Mouse (Mus musculus): Measurements from ENCODE around the gene Dnal1. TPM values are rescaled to one million over a fixed set of nuclear protein-coding genes. Genes with fewer than 3 reads are reported as not detected.
"Not testable (repeated sequence)": the region's sequence is repeated elsewhere in the genome, so short reads cannot be mapped to it uniquely, and the experiment has no call there.

Dnal1 gene
- polyA plus RNA-seq (2015; fragmentation: Nextera tagmentation; extraction: Ambion mirVana), result 9.1 and 9.7 TPM in 2 replicates

DNA sequence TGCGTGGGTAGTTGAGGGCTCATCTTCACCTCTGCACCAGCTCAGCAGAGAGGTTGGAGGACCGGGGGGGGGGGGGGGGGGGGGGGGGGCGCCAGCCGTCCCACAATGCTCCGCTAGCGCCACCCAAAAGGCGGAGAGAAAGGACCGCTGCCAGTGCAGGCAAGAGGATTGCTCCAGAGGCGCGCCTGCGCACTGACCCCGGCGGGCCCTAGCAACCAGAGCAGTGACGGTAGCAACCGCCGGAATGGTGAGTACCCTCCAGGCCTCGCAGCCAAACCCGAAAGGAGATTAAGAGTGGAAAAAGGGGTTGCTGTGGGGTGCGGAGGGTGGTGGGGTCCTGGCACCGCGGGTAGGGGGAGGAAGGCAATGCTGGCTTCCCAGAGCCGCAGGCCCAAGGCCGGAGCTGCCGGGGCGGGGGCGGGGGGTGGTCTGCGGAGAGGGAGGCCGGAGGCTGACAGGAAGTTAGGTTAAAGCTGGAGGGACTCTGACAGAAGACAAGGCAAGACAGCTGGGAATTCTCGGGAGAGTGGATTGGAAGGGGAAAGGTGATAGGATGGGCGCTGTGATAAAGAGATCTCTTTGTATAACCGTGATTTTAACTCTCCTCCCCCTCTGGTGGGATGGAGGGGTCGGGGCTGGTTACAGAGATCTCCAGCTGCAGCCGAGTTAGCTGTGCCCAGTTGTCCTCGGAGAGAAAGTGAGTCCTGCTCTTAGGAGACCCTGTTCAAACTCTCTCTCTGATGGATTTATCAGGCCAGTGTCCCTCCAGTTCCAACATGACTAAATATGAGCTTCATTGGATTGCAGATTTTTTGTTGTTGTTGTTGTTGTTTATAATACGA lies at the start of gene Dnal1:
Gene Dnal1, plus strand, starts transcription at position 214 of the 842 bp plus-strand sequence.
- H3K36me3 ChIP-seq, result no peaks in the 10 kb centered on the region
- H3K27me3 ChIP-seq, result no peaks in the 10 kb centered on the region
- peak; percentile 95 for ATAC-seq (ENCODE audit: low FRiP score)
- peak within 1 kb of the TSS; percentile 77 for H3K27ac ChIP-seq
- H3K4me3 ChIP-seq, result peak within 1 kb of the TSS; percentile 79
- 4% methylated on average over 30 of the region's 35 CpGs for WGBS
- peak within 1 kb of the TSS; percentile 84 for H3K9ac ChIP-seq
- H3K4me1 ChIP-seq (replicated peaks), result peaks cover 10% of the 10 kb centered on the region
- peak within 1 kb of the TSS; percentile 84 for H3K4me2 ChIP-seq
- H3K9me3 ChIP-seq, result no peaks in the 10 kb centered on the region

DNA sequence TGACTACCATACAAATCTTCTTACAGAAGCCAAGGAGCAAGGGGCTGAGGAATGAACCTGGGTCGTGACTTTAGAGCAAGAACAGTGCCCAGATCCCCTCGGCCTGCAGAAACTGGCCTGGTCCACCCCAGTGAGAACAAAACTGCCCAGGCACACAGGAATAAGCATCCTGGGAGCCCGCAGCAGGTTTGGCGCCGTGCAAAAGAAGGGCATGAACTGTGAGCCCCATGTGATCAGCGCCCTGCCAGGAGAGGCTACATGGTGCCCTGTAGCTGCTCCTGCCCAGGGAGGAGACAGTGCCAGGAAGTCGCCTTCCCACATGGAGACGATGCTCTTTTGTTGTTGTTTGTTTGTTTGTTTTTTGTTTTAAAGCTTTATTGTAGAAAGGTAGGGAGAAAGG lies 49.5 kb upstream of the Dnal1 start:
- no peak overlapping the region for H3K9ac ChIP-seq
- H3K27me3 ChIP-seq, result peaks cover 26% of the 10 kb centered on the region
- H3K4me2 ChIP-seq, result no peak overlapping the region
- 77% methylated on average over 8 of the region's 8 CpGs for WGBS
- H3K4me3 ChIP-seq, result no peak overlapping the region
- no peak for ATAC-seq (ENCODE audit: low FRiP score)
- no peaks in the 10 kb centered on the region for H3K36me3 ChIP-seq
- H3K27ac ChIP-seq, result no peak overlapping the region
- H3K4me1 ChIP-seq (replicated peaks), result peaks cover 2% of the 10 kb centered on the region; the same call in 1 of the 2 replicates
- H3K9me3 ChIP-seq, result no peaks in the 10 kb centered on the region

- 91% methylated on average over 4 of the region's 4 CpGs for WGBS
Observed at GRCm38 (mm10) chr12:84067752-84068151, 46.4 kb upstream of the Dnal1 start.

DNA sequence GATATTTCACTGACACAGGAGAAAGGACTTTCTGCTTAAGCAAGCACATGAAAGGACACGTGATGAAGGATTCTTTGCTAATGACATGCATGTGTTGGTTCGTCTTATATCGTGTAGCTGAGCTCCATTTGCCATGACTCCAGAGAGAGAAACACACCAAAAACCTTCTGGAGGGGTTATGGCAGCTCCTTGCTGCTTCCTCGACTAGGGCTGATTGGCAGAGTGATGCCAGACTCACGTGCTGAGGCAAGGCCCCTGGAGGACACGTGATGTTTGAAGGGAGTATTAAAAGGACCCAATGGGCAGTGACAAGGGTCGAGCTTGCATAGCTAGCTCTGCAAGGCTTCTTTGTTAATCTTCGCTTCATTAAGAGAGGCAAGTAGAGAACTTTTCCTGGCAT lies 45.9 kb upstream of the Dnal1 start:
- H3K36me3 ChIP-seq, result no peaks in the 10 kb centered on the region
- no peak overlapping the region for H3K27ac ChIP-seq
- peaks cover 43% of the 10 kb centered on the region for H3K27me3 ChIP-seq
- ATAC-seq (ENCODE audit: low FRiP score), result no peak
- H3K4me1 ChIP-seq (replicated peaks), result peaks cover 5% of the 10 kb centered on the region
- H3K9me3 ChIP-seq, result no peaks in the 10 kb centered on the region
- 61% methylated on average over 8 of the region's 8 CpGs for WGBS
- H3K4me2 ChIP-seq, result no peak overlapping the region
- H3K4me3 ChIP-seq, result no peak overlapping the region
- no peak overlapping the region for H3K9ac ChIP-seq

More at GRCm38 (mm10) chr12:84067752-84068151, 46.4 kb upstream of the Dnal1 start:
- H3K27me3 ChIP-seq, result peaks cover 43% of the 10 kb centered on the region
- ATAC-seq (ENCODE audit: low FRiP score), result no peak
- no peaks in the 10 kb centered on the region for H3K9me3 ChIP-seq
- H3K4me2 ChIP-seq, result no peak overlapping the region
- H3K36me3 ChIP-seq, result no peaks in the 10 kb centered on the region
- H3K27ac ChIP-seq, result no peak overlapping the region
- no peak overlapping the region for H3K9ac ChIP-seq
- no peak overlapping the region for H3K4me3 ChIP-seq
- H3K4me1 ChIP-seq (replicated peaks), result peaks cover 5% of the 10 kb centered on the region

DNA sequence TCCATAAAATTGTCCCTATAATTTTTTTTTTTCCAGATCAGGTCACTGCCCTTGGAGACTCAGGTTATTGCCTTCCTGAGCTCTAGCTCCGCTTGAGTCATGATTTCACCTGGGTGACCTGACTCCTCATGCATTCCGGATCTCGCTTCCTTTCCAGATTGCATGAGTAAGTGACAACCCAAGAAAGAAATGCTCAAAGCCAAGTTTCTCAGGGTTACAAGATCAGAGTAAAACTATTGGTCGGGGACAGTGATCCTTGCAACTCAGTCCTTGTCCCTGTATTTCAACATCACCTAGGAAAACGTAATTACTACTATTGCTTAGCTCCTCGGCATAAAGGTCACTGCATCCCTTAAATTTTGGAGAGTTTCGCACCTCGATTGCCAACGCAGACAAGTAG lies 45.2 kb upstream of the Dnal1 start, which contains the start of gene Acot5:
Gene Acot5, plus strand, starts transcription at position 340 of the 400 bp plus-strand sequence.
- Histone ChIP-seq H3K4me2 (peak within 1 kb of the TSS; percentile 60), H3K27me3 (peaks cover 43% of the 10 kb centered on the region), H3K9me3 (no peaks in the 10 kb centered on the region), H3K9ac (peak within 1 kb of the TSS; percentile 63), H3K36me3 (no peaks in the 10 kb centered on the region), H3K4me1 (replicated peaks) (peaks cover 5% of the 10 kb centered on the region), H3K4me3 (peak within 1 kb of the TSS; percentile 43), H3K27ac (no peak within 1 kb of the TSS)
- ATAC-seq (ENCODE audit: low FRiP score), result no peak
- 62% methylated on average over 9 of the region's 9 CpGs for WGBS

DNA sequence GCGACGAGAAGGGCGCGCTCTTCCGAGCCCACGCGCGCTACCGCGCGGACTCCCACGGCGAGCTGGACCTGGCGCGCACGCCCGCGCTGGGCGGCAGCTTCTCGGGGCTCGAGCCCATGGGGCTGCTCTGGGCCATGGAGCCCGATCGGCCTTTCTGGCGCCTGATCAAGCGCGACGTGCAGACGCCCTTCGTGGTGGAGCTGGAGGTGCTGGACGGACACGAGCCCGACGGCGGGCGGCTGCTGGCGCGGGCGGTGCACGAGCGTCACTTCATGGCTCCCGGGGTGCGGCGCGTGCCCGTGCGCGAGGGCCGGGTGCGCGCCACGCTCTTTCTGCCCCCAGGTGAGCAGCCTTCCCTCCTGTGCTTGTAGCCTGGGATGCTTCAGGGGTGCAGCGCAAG lies 44.6 kb upstream of the Dnal1 start:
- H3K4me1 ChIP-seq (replicated peaks); ATAC-seq (ENCODE audit: low FRiP score); H3K27ac ChIP-seq; H3K9me3 ChIP-seq; H3K36me3 ChIP-seq: not testable (repeated sequence)
- H3K27me3 ChIP-seq, result peaks cover 43% of the 10 kb centered on the region
- peak overlapping the region; percentile 63 for H3K9ac ChIP-seq
- peak overlapping the region; percentile 60 for H3K4me2 ChIP-seq
- peak overlapping the region; percentile 43 for H3K4me3 ChIP-seq
- 1% methylated on average over 45 of the region's 52 CpGs for WGBS

DNA sequence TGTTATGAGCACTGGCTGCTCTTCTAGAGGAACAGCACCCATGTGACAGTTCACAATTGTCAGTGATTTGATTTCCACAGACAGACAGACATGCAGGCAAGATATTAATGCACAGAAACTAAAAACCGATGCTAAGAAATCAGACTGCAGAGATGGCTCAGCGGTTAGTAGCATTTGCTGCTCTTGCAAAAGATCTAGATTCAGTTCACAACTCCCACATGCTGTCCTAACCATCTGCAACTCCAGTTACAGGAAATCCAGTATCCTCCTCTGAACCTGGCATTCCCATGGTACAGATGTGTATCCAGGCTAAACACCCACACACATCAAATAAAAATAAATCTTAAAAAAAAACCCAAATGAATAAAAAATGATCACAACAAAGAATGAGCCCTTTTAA lies 42.5 kb upstream of the Dnal1 start:
- Histone ChIP-seq H3K36me3 (no peaks in the 10 kb centered on the region), H3K9ac (no peak overlapping the region), H3K4me3 (no peak overlapping the region), H3K4me1 (replicated peaks) (peaks cover 5% of the 10 kb centered on the region), H3K9me3 (no peaks in the 10 kb centered on the region), H3K4me2 (no peak overlapping the region), H3K27ac (no peak overlapping the region), H3K27me3 (peaks cover 43% of the 10 kb centered on the region)
- 95% methylated on average over 2 of the region's 2 CpGs for WGBS
- no peak for ATAC-seq (ENCODE audit: low FRiP score)

GRCm38 (mm10) chr12:84077371-84077990 lies 36.7 kb upstream of the Dnal1 start:
- Histone ChIP-seq H3K27ac (no peak overlapping the region), H3K4me2 (no peak overlapping the region), H3K27me3 (peaks cover 4% of the 10 kb centered on the region; the same call in 1 of the 2 replicates), H3K36me3 (no peaks in the 10 kb centered on the region), H3K9me3 (no peaks in the 10 kb centered on the region), H3K4me3 (no peak overlapping the region), H3K9ac (no peak overlapping the region), H3K4me1 (replicated peaks) (no peaks in the 10 kb centered on the region)
- WGBS, result 88% methylated on average over 4 of the region's 4 CpGs
- no peak for ATAC-seq (ENCODE audit: low FRiP score)

- no peaks in the 10 kb centered on the region for H3K36me3 ChIP-seq
- H3K27me3 ChIP-seq, result no peaks in the 10 kb centered on the region
- H3K9me3 ChIP-seq, result 0 out of 2 replicates have a peak, but pooled peaks cover 3% of the 10 kb centered on the region
- no peak for ATAC-seq (ENCODE audit: low FRiP score)
- no peak overlapping the region for H3K27ac ChIP-seq
- H3K4me2 ChIP-seq, result no peak overlapping the region
- WGBS, result 87% methylated on average over 2 of the region's 2 CpGs
- no peak overlapping the region for H3K9ac ChIP-seq
- H3K4me1 ChIP-seq (replicated peaks), result no peaks in the 10 kb centered on the region
- H3K4me3 ChIP-seq, result no peak overlapping the region
Observed at GRCm38 (mm10) chr12:84083842-84084241, 30.3 kb upstream of the Dnal1 start.

DNA sequence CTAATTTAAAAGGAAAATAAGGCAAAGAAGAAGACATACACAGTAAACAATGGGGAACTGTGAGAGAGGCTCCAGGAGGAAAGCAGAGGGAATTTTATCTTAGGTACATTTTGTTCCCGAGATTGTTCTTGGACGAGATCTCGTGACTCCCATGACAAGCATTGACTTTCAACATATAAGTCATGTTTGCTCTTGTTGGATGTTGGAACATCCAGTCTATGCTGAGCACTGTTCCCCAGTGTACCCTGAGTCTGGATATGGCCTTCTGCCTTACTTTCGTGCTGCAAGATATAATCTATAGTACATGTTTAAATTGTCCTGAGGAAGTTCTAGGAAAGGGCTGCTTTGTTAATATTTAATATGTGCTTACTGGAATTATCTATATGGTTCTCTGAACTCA lies 29.6 kb upstream of the Dnal1 start:
- Histone ChIP-seq H3K36me3 (no peaks in the 10 kb centered on the region), H3K9me3 (0 out of 2 replicates have a peak, but pooled peaks cover 3% of the 10 kb centered on the region), H3K27ac (no peak overlapping the region), H3K27me3 (no peaks in the 10 kb centered on the region), H3K4me2 (no peak overlapping the region), H3K9ac (no peak overlapping the region), H3K4me1 (replicated peaks) (no peaks in the 10 kb centered on the region), H3K4me3 (no peak overlapping the region)
- no peak for ATAC-seq (ENCODE audit: low FRiP score)
- WGBS, result 95% methylated on average over 4 of the region's 4 CpGs

GRCm38 (mm10) chr12:84094666-84095065 lies 19.5 kb upstream of the Dnal1 start:
- not testable (repeated sequence) for H3K36me3 ChIP-seq; H3K4me1 ChIP-seq (replicated peaks); H3K9ac ChIP-seq; H3K4me2 ChIP-seq; ATAC-seq (ENCODE audit: low FRiP score); H3K4me3 ChIP-seq; H3K27me3 ChIP-seq; H3K27ac ChIP-seq
- 94% methylated on average over 5 of the region's 5 CpGs for WGBS
- peaks cover 14% of the 10 kb centered on the region; the same call in 1 of the 2 replicates for H3K9me3 ChIP-seq

GRCm38 (mm10) chr12:84099605-84100004 lies 14.6 kb upstream of the Dnal1 start:
- Histone ChIP-seq H3K4me1 (replicated peaks) (no peaks in the 10 kb centered on the region), H3K4me2 (no peak overlapping the region), H3K4me3 (no peak overlapping the region), H3K9me3 (0 out of 2 replicates have a peak, but pooled peaks cover 3% of the 10 kb centered on the region), H3K27ac (no peak overlapping the region), H3K36me3 (no peaks in the 10 kb centered on the region), H3K27me3 (0 out of 2 replicates have a peak, but pooled peaks cover 3% of the 10 kb centered on the region), H3K9ac (no peak overlapping the region)
- WGBS, result 96% methylated on average over 2 of the region's 2 CpGs
- ATAC-seq (ENCODE audit: low FRiP score), result no peak

All from hindbrain, embryonic 13.5 days (tissue).